Mouse (Mus musculus): ENCODE results near the gene Ace. TPM values are rescaled to one million over a fixed set of nuclear protein-coding genes. Genes with fewer than 3 reads are reported as not detected.

The Ace gene
- polyA plus RNA-seq, 1 experiment from 2014 or later, result 0.68 TPM

GRCm38 (mm10) chr11:105950519-105950918, 17.2 kb upstream of the Ace start:
- ATAC-seq (ENCODE audit: insufficient number of reproducible peaks, insufficient read depth, low FRiP score, low TSS enrichment), result no peak

GRCm38 (mm10) chr11:105951601-105952044, 16.1 kb upstream of the Ace start:
- Histone ChIP-seq H3K9ac (no peak overlapping the region), H3K4me2 (replicated peaks) (no peak overlapping the region), H3K4me1 (peaks cover 9% of the 10 kb centered on the region; the same call in 1 of the 2 replicates), H3K36me3 (no peaks in the 10 kb centered on the region), H3K27me3 (no peaks in the 10 kb centered on the region), H3K27ac (no peak overlapping the region), H3K9me3 (no peaks in the 10 kb centered on the region), H3K4me3 (no peak overlapping the region)
- WGBS, result 18% methylated on average over 3 of the region's 3 CpGs
- no peak for ATAC-seq (ENCODE audit: insufficient number of reproducible peaks, insufficient read depth, low FRiP score, low TSS enrichment)

More at GRCm38 (mm10) chr11:105950519-105950918, 17.2 kb upstream of the Ace start:
- WGBS, result 64% methylated on average over 4 of the region's 4 CpGs
- no peaks in the 10 kb centered on the region for H3K9me3 ChIP-seq
- H3K9ac ChIP-seq, result no peak overlapping the region
- H3K4me3 ChIP-seq, result no peak overlapping the region
- no peak overlapping the region for H3K4me2 ChIP-seq (replicated peaks)
- H3K27me3 ChIP-seq, result 0 out of 2 replicates have a peak, but pooled peaks cover 3% of the 10 kb centered on the region
- H3K27ac ChIP-seq, result no peak overlapping the region
- H3K4me1 ChIP-seq, result peaks cover 9% of the 10 kb centered on the region; the same call in 1 of the 2 replicates
- H3K36me3 ChIP-seq, result no peaks in the 10 kb centered on the region

- H3K27ac ChIP-seq, result no peak overlapping the region
These were observed 15.6 kb upstream of the Ace start for GRCm38 (mm10) chr11:105952111-105952510.

GRCm38 (mm10) chr11:105952911-105953386, 14.8 kb upstream of the Ace start, which contains the start of gene Cyb561:
Gene Cyb561, minus strand, starts transcription at chr11:105953336.
- ATAC-seq (ENCODE audit: insufficient number of reproducible peaks, insufficient read depth, low FRiP score, low TSS enrichment), result no peak
- H3K27ac ChIP-seq, result no peak within 1 kb of the TSS
- no peak within 1 kb of the TSS for H3K4me3 ChIP-seq
- no peak within 1 kb of the TSS for H3K4me2 ChIP-seq (replicated peaks)
- H3K27me3 ChIP-seq, result no peaks in the 10 kb centered on the region
- peaks cover 9% of the 10 kb centered on the region; the same call in 1 of the 2 replicates for H3K4me1 ChIP-seq
- no peaks in the 10 kb centered on the region for H3K9me3 ChIP-seq
- 72% methylated on average over 12 of the region's 12 CpGs for WGBS
- H3K36me3 ChIP-seq, result no peaks in the 10 kb centered on the region
- no peak within 1 kb of the TSS for H3K9ac ChIP-seq

More at GRCm38 (mm10) chr11:105952111-105952510, 15.6 kb upstream of the Ace start:
- no peak for ATAC-seq (ENCODE audit: insufficient number of reproducible peaks, insufficient read depth, low FRiP score, low TSS enrichment)
- Histone ChIP-seq H3K4me3 (no peak overlapping the region), H3K36me3 (no peaks in the 10 kb centered on the region), H3K27me3 (no peaks in the 10 kb centered on the region), H3K9me3 (no peaks in the 10 kb centered on the region), H3K4me1 (peaks cover 9% of the 10 kb centered on the region; the same call in 1 of the 2 replicates), H3K4me2 (replicated peaks) (no peak overlapping the region), H3K9ac (no peak overlapping the region)
- 87% methylated on average over 9 of the region's 9 CpGs for WGBS

GRCm38 (mm10) chr11:105953402-105953801, 14.3 kb upstream of the Ace start:
- peaks cover 7% of the 10 kb centered on the region; the same call in 1 of the 2 replicates for H3K4me1 ChIP-seq
- H3K27ac ChIP-seq, result no peak overlapping the region
- no peak overlapping the region for H3K9ac ChIP-seq
- no peak for ATAC-seq (ENCODE audit: insufficient number of reproducible peaks, insufficient read depth, low FRiP score, low TSS enrichment)
- no peaks in the 10 kb centered on the region for H3K27me3 ChIP-seq
- WGBS, result 76% methylated on average over 6 of the region's 6 CpGs
- no peaks in the 10 kb centered on the region for H3K36me3 ChIP-seq
- no peak overlapping the region for H3K4me2 ChIP-seq (replicated peaks)
- no peaks in the 10 kb centered on the region for H3K9me3 ChIP-seq
- H3K4me3 ChIP-seq, result no peak overlapping the region

GRCm38 (mm10) chr11:105955815-105956430, 11.8 kb upstream of the Ace start:
- Histone ChIP-seq H3K4me3 (no peak overlapping the region), H3K27ac (no peak overlapping the region), H3K9ac (no peak overlapping the region), H3K9me3 (no peaks in the 10 kb centered on the region), H3K36me3 (no peaks in the 10 kb centered on the region), H3K4me2 (replicated peaks) (no peak overlapping the region), H3K27me3 (no peaks in the 10 kb centered on the region), H3K4me1 (peaks cover 6% of the 10 kb centered on the region; the same call in 1 of the 2 replicates)
- 90% methylated on average over 28 of the region's 28 CpGs for WGBS
- no peak for ATAC-seq (ENCODE audit: insufficient number of reproducible peaks, insufficient read depth, low FRiP score, low TSS enrichment)

GRCm38 (mm10) chr11:105957501-105957900, 10.2 kb upstream of the Ace start:
- H3K9me3 ChIP-seq, result no peaks in the 10 kb centered on the region
- H3K4me3 ChIP-seq, result no peak overlapping the region
- no peaks in the 10 kb centered on the region for H3K36me3 ChIP-seq
- H3K4me2 ChIP-seq (replicated peaks), result no peak overlapping the region
- 49% methylated on average over 6 of the region's 6 CpGs for WGBS
- H3K4me1 ChIP-seq, result no peaks in the 10 kb centered on the region
- no peak overlapping the region for H3K9ac ChIP-seq
- no peak for ATAC-seq (ENCODE audit: insufficient number of reproducible peaks, insufficient read depth, low FRiP score, low TSS enrichment)
- no peaks in the 10 kb centered on the region for H3K27me3 ChIP-seq
- H3K27ac ChIP-seq, result no peak overlapping the region

- Histone ChIP-seq H3K4me1 (no peaks in the 10 kb centered on the region), H3K36me3 (no peaks in the 10 kb centered on the region), H3K4me2 (replicated peaks) (no peak overlapping the region), H3K9me3 (no peaks in the 10 kb centered on the region), H3K27me3 (no peaks in the 10 kb centered on the region), H3K27ac (no peak overlapping the region), H3K4me3 (no peak overlapping the region), H3K9ac (no peak overlapping the region)
- WGBS, result 57% methylated on average over 1 of the region's 1 CpGs
- ATAC-seq (ENCODE audit: insufficient number of reproducible peaks, insufficient read depth, low FRiP score, low TSS enrichment), result no peak
These were observed 9.2 kb upstream of the Ace start for GRCm38 (mm10) chr11:105958566-105958965.

GRCm38 (mm10) chr11:105959355-105959754, 8.4 kb upstream of the Ace start:
- H3K27me3 ChIP-seq, result no peaks in the 10 kb centered on the region
- no peak for ATAC-seq (ENCODE audit: insufficient number of reproducible peaks, insufficient read depth, low FRiP score, low TSS enrichment)
- H3K9ac ChIP-seq, result no peak overlapping the region
- no peak overlapping the region for H3K4me3 ChIP-seq
- H3K4me2 ChIP-seq (replicated peaks), result no peak overlapping the region
- 56% methylated on average over 17 of the region's 17 CpGs for WGBS
- H3K4me1 ChIP-seq, result no peaks in the 10 kb centered on the region
- no peaks in the 10 kb centered on the region for H3K9me3 ChIP-seq
- H3K27ac ChIP-seq, result no peak overlapping the region
- H3K36me3 ChIP-seq, result no peaks in the 10 kb centered on the region

- 63% methylated on average over 5 of the region's 5 CpGs for WGBS
- ATAC-seq (ENCODE audit: insufficient number of reproducible peaks, insufficient read depth, low FRiP score, low TSS enrichment), result no peak
- Histone ChIP-seq H3K4me2 (replicated peaks) (no peak overlapping the region), H3K9me3 (no peaks in the 10 kb centered on the region), H3K9ac (no peak overlapping the region), H3K27me3 (peaks cover 38% of the 10 kb centered on the region), H3K4me3 (no peak overlapping the region), H3K36me3 (no peaks in the 10 kb centered on the region), H3K27ac (no peak overlapping the region), H3K4me1 (peaks cover 11% of the 10 kb centered on the region)
These were observed 3.1 kb upstream of the Ace start for GRCm38 (mm10) chr11:105964691-105965090.

- ATAC-seq (ENCODE audit: insufficient number of reproducible peaks, insufficient read depth, low FRiP score, low TSS enrichment), result no peak
- no peak overlapping the region for H3K9ac ChIP-seq
- H3K36me3 ChIP-seq, result no peaks in the 10 kb centered on the region
- H3K4me1 ChIP-seq, result peaks cover 11% of the 10 kb centered on the region
- no peak overlapping the region for H3K4me2 ChIP-seq (replicated peaks)
- no peak overlapping the region for H3K27ac ChIP-seq
- H3K27me3 ChIP-seq, result peaks cover 54% of the 10 kb centered on the region
- H3K9me3 ChIP-seq, result no peaks in the 10 kb centered on the region
- 77% methylated on average over 4 of the region's 4 CpGs for WGBS
- no peak overlapping the region for H3K4me3 ChIP-seq
These were observed 1.5 kb upstream of the Ace start for GRCm38 (mm10) chr11:105966288-105966687.

GRCm38 (mm10) chr11:105968948-105969347, 1.2 kb downstream of the Ace start:
- no peaks in the 10 kb centered on the region for H3K9me3 ChIP-seq
- peaks cover 55% of the 10 kb centered on the region for H3K27me3 ChIP-seq
- 46% methylated on average over 10 of the region's 10 CpGs for WGBS
- H3K4me2 ChIP-seq (replicated peaks), result no peak overlapping the region
- H3K9ac ChIP-seq, result no peak overlapping the region
- no peak for ATAC-seq (ENCODE audit: insufficient number of reproducible peaks, insufficient read depth, low FRiP score, low TSS enrichment)
- H3K27ac ChIP-seq, result no peak overlapping the region
- H3K4me3 ChIP-seq, result no peak overlapping the region
- peaks cover 11% of the 10 kb centered on the region for H3K4me1 ChIP-seq
- H3K36me3 ChIP-seq, result no peaks in the 10 kb centered on the region

Data from embryonic facial prominence, embryonic 12.5 days (tissue).